Mouse (Mus musculus) layer of hippocampus, postnatal 14 days (tissue): ENCODE measurements around the gene Habp4. TPM values are rescaled to one million over a fixed set of nuclear protein-coding genes. Genes with fewer than 3 reads are reported as not detected.

Experiments
- DNase-seq, 2 experiments: peaks; one replicate each; pipeline ENCODE4 v3.0.0; 2021 to 2022; ENCODE audit warnings: low spot score in 2 of 2, mixed read lengths in 1 of 2
- total RNA-seq, 2 experiments: library from RNA; stranded (reverse); gene quantifications; 2 replicates each; pipeline ENCODE4 v1.2.3; 2021

Habp4 gene
- total RNA-seq, 2 experiments from 2014 or later, result 141 to 146 TPM

DNA sequence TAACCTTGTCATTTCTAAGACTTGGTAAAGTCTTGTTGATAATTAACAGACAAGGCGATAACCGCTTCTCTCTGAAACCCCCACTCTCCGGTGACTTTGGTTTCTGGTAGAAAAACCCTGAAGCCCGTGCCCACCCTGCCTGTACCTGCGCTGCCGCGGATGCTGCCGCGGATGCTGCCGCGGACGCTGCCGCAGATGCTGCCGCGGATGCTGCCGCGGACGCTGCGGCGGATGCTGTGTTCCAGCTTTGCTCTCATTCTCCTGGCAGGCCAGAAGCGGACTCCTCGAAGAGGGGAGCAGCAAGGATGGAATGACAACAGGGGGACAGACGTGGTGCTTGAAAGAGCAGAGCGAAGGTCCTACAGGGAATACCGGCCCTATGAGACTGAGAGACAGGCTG is 8.1 kb downstream of the Habp4 start:
- DNase-seq, result no peak

GRCm38 (mm10) chr13:64178000-64178399 is 16.4 kb downstream of the Habp4 start:
- DNase-seq, result no peak

- DNase-seq, result no peak
Measured at GRCm38 (mm10) chr13:64178746-64179652, 17.4 kb downstream of the Habp4 start.

DNA sequence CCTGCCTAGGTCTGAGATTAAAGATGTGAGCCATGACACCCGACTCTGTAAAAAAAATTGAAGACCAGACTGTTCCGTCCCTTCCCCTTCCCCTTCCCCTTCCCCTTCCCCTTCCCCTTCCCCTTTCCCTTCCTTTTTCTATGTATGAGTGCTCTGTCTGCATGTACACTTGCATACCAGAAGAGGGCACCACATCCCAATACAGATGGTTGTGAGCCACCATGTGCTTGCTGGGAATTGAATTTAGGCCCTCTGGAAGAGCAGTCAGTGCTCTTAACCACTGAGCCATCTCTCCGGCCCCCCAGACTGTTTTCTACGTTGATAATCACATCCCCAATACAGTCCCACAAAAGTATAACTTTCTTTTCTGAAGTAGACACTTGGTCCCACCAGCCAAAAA is 18.7 kb downstream of the Habp4 start:
- no peak for DNase-seq

- peak; percentile 28 to 44 for DNase-seq
Measured at GRCm38 (mm10) chr13:64180888-64181287, 19.3 kb downstream of the Habp4 start.

DNA sequence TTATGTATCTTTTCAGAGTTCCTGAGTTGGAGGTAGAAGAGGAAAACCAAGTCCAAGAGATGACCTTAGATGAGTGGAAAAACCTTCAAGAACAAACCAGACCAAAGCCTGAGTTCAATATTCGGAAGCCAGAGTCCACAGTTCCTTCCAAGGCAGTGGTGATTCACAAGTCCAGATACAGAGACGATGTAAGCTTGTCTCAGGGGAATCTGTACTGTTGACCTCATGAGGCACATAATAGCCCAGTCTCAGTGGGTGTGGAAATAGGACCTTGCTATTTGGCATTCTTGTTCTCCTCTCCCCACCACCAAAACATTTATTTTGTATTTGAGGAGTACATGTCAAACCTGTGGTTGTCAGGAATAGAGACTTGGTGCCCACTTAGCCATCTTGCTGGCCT is 20.5 kb downstream of the Habp4 start:
- no peak for DNase-seq

- no peak for DNase-seq
Measured at GRCm38 (mm10) chr13:64183583-64183982, 22.0 kb downstream of the Habp4 start.

- DNase-seq, result no peak
Measured at GRCm38 (mm10) chr13:64184361-64184760, 22.7 kb downstream of the Habp4 start.

GRCm38 (mm10) chr13:64185176-64185575 is 23.6 kb downstream of the Habp4 start:
- no peak for DNase-seq

DNA sequence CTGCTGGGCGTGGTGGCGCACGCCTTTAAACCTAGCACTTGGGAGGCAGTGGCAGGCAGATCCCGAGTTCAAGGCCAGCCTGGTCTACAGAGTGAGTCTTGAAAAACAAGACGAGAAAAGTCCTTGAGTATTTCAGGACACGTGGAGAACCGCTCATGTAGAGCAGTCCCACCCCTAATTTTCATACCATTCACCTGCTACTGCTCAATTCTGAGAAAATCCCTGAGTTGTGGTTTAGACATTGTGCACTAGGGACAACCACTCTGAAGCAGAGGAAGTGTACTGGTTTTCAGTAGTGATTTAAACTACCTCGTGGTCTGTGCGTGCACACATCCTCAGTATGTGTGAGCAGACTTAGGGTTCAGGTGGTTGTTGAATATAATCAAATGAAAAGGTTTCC is 24.0 kb downstream of the Habp4 start:
- no peak for DNase-seq

GRCm38 (mm10) chr13:64186516-64186915 is 24.9 kb downstream of the Habp4 start:
- no peak for DNase-seq

DNA sequence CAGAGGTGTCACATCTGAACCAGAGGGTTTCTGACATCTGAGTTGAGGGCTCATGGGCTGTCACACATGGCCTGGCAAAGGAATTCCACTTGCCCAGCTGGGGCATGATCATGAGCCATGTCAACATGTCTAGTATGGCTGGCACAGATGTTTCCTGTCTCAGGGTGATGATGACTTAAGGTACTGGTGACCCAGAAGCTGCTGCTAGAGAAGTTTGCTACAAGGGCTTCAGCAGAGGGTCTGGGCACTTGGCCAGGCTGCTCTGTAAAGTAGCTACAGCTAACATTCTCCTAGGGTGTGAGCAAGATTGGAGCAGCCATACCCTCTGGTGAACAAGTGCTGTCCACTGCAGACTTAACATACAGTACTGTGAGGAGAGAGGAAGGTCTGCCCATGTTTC is 25.4 kb downstream of the Habp4 start:
- DNase-seq, result no peak

DNA sequence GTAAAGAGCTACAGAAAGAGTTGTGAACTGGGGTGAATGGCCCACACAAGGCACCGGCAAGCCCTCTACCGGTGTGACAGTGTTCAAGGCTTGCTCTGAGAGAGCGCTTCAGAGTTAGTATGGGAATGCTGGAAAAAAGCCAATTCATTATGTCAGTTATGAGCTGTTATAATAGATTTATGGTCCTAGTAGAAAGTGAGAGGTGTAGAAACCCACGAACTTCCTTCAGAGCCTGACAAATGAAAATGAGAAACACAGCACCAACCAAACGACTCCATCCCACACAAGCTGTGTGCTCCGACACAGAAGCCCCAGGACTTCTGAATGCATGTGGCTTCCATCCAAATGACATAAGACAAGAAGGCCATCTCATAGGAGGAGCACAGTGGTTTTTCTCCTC is 36.3 kb downstream of the Habp4 start:
- DNase-seq, result no peak

- DNase-seq, result no peak
Measured at GRCm38 (mm10) chr13:64198310-64198709, 36.7 kb downstream of the Habp4 start.

GRCm38 (mm10) chr13:64200911-64201310 is 39.3 kb downstream of the Habp4 start:
- DNase-seq, result no peak

- no peak for DNase-seq
Measured at GRCm38 (mm10) chr13:64204726-64205125, 43.1 kb downstream of the Habp4 start.

DNA sequence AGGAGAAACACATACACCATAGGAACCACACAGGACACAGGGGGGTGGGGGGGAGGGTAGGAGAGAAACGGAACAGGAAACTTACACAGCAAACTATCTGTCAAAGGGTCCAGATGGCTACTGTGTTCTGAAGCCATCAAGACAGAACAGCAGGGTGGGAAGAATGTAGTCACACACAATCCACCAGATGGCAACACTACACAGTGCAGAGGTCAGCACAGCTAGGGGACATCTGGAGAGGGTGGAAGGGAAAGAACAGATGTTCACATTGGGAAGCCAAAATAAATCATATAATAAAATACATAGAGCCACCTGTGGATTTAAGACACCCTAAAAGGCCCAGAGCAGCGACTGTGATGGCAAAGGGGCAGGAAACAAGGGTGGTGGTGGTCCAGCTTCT is 43.6 kb downstream of the Habp4 start:
- DNase-seq, result no peak

- no peak for DNase-seq
Measured at GRCm38 (mm10) chr13:64208146-64208545, 46.5 kb downstream of the Habp4 start.

- no peak for DNase-seq
Measured at GRCm38 (mm10) chr13:64211995-64212603, 50.5 kb downstream of the Habp4 start.

DNA sequence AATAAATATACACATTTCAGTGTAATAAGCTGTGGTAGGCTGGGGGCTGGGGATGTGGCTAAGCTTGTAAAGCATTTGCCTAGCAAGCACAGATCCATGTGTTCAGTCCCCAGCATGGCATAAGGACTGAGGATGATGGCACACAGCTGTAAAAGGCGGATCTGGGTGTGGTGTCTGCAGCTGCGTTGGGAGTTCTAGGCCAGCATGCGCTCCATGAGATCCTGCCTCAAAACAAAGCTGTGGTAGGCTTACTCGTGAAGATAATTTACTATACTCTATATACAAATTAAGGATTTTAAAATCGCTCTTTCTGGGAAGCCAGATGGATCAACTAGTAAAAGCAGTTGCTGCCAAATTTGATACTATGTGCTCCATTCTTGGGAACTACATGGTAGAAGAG is 53.3 kb downstream of the Habp4 start:
- no peak for DNase-seq

- DNase-seq, result no peak
Measured at GRCm38 (mm10) chr13:64225738-64226137, 64.1 kb downstream of the Habp4 start.

- DNase-seq, result no peak
Measured at GRCm38 (mm10) chr13:64226725-64227124, 65.1 kb downstream of the Habp4 start.

DNA sequence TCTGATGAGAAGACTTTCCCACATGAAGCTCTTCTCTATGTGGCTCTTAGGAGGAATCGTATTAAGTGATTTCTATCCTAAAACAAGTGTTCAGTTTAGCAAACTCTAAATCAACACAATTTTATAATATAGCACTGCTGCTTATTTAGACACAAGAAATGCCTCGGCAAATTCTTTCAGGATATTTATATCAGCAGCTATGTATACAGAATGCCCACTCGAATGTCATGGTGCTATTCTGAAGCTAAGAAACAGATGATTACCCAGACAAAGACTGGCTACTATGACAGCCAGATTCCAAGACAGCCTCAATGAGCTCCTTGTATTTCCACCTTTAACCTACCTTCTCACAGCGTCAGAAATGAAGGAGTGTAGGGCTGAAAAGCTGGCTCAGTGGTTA is 71.5 kb downstream of the Habp4 start:
- no peak for DNase-seq
